Mouse (Mus musculus) v-Abl transformed pro-B cells (cell line): ENCODE results near the gene Samd1.
"Not testable (repeated sequence)": the region's sequence is repeated elsewhere in the genome, so short reads cannot be mapped to it uniquely, and the experiment has no call there.

Source experiments
- in situ Hi-C, 2 experiments: fragments of 400-800 bp; cut with MboI; formaldehyde crosslinking; loops; one replicate each; pipeline ENCODE4 v1.15.1; 2025; ENCODE audit not compliant: unreplicated experiment in 2 of 2

The Samd1 gene

DNA sequence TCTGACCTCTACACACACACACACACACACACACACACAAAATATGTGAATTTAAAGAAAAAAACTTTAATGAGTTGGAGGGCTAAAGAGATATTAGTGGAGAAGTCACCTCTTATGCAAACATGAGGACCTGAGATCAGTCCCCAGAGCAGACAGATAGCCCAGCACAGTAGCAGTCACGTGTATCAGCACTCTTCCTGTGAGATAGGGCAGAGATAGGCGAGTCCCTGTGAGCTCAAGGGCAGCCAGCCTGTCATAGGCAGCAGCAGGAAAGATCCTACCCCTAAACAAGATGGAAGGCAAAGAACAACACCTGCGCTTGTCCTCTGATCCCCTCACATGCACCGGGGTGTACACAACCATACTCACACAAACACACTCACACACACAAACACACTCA, 15.0 kb upstream of the Samd1 start:
- in situ Hi-C loops = no loop called here

DNA sequence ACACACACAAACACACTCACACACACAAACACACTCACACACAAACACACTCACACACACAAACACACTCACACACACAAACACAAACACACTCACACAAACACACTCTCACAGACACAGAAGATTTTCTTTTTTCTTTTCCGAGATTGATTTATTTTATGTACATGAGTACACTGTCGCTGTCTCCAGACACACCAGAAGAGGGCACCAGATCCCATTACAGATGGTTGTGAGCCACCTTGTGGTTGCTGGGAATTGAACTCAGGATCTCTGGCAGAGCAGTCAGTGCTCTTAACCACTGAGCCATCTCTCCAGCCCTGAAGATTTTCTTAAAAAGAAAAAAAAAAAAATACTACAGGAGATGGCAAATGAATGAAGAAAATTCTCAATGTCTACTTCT, 14.2 kb upstream of the Samd1 start:
- in situ Hi-C loops = not testable (repeated sequence)

DNA sequence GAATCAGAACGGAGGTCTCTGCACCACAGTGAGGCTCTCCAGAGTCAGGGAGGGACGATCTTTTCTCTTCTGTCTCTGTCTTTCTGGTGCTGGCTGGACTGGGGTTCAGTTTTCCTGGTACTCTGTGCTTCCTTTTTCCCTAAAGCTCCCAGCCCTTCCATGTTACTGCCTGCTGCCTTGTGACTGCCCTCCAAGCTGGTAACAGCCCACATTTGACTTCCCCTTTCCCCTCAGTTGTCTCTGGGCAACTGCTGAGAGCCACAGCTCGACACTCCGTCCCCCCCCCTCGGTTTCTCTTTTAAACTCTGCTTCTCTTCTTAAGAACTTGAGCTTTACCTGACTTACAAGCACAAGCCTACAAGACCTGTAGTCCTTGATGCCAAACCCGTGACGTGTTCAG, 8.2 kb upstream of the Samd1 start:
- in situ Hi-C loops = no loop called here

DNA sequence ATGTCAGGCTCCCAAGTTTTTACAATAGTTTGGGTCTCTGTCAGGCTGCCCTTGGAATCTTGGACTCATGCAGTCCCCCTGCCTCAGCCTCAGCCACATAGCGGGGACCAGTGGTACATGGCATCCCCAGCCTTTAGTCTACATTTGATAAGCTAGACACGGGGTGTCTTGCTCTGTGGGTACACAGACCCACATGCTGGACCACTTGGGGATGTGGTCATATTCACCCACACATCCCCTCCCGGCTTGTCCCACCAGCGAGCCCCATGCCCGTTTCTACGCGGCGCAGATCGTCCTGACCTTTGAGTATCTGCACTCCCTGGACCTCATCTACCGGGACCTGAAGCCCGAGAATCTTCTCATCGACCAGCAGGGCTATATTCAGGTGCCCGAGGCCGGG, 7.3 kb upstream of the Samd1 start:
- in situ Hi-C loops = no loop called here

DNA sequence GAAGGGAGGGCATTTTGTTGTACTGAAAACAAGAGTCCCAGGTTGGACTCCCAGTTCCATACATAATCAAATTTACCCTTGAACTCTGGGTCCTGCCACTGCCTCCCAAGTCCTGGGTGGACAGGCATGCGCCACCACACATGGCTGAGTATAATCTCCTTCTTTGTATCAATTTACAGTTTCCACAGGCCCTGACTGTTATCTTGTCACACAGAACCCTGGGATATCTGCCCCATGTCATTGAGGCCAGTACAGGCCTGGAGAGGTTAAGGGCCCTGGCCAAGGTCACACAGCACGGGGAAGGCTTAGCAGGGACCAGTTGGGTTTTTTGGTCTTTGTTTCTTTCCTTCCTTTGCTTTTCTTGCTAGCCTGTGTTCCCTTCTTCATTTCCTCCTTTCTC, 5.0 kb upstream of the Samd1 start:
- in situ Hi-C loops = no loop called here

DNA sequence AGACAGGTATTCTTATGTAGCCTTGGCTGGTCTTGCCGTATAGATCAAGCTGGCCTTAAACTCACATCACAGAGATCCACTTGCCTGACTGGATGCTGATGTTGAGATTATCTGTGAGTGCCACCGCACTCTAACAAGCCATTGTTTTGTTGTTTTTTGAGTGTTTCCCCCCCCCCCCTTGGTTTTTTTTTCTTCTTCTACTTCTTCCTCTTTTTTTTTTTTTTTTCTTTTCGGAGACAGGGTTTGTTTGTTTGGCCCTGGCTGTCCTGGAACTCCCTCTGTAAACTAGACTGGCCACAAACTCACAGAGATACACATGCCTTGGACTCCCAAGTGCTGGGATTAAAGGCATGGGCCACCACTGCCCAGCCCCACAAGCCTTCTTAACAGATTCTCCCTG, 3.4 kb upstream of the Samd1 start:
- in situ Hi-C loops = no loop called here

DNA sequence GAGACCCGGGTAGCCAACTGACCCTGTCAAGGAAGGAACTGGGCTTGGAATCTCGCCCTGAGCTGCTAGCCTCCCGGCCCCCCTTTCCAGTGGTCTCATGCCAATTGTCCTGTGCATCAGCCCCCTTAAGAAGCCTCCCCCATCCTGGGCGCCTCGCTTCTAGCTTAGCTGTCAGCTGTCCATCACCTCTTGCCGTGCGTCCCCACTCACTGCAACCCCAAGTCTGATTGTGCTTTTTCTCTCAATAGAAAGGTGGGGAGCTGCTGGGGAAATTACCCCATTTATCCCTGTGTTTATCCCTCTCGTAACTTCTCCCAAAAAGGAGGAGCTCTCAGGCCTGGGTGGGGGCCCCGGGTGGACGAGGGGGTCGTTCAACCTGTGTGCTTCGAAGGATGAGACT, 1.5 kb upstream of the Samd1 start:
- in situ Hi-C loops = no loop called here

DNA sequence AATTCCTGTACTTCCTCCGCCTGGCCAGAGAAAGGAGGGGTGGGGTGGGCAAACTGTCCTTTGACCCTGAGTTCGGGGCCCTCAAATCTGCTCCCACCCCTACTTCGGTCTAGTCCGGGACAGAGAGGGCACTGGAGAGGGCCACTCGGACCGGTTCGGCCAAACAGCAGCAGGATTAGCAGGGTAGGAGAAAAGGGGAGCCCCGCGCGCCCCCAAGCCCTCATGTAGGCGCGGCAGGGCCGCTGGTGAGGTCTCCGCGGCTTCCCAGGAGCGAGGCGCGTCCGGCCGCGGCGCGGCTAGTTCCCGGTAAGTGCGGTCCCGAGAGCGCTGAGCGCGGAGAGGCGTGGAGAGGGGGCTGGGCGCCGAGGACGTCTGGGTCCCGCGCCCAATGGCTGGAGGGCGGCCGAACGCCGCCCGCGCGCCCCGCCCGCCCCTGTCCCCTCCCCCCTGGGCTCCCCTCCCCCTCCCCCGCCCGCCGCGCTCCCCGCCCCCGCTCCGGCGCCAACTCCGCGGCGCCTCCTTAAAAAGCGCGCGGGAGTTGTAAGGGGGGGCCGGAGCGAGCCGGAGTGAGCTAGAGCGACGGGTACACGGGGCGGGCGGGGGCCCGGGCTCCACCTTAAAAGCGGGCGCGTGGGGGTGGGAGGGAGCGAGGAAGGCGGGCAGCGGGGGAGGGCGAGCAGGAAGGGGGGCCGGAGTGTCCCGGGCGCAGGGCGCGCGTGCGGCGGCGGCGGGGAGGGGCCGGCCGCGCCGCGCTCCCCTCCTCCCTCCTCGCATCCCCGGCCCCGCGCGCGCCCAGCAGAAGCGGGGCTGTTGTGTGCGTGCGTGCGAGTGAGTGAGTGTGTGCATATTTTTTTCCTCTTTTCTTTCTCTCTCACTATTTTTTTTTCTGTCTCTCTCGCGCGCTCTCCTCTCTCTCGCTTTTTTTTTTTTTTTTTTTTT, 636 bp upstream of the Samd1 start:
- in situ Hi-C loops = no loop called here

DNA sequence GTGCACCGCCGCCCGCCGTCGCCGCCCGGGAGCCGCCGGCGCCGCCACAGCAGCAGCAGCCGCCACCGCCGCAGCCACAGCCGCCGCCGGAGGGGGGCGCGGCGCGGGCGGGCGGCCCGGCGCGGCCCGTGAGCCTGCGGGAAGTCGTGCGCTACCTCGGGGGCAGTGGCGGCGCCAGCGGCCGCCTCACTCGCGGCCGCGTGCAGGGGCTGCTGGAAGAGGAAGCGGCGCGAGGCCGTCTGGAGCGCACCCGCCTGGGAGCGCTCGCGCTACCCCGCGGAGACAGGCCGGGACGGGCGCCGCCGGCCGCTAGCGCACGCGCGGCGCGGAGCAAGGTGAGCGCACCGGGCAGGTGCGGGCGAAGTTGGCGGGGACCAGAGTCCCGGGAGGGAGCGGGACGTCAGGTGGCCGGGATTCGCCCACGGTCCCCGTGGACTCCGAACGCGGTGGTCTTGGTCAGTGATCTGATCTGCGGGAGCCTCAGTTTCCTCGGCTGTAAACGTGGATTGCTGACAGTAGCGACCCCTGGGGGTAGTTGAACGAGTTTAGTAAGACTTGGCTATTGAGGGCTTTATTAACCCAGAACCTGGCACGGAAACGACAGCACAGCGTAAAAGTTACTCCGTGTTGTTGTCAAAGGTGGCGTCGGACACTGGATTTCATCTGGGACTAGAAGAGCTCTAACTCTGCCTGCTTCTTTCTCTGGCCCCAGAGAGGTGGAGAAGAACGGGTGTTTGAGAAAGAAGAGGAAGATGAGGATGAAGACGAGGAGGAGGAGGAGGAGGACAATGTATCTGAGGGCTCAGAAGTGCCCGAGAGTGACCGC, 972 bp downstream of the Samd1 start:
- in situ Hi-C loops = no loop called here

DNA sequence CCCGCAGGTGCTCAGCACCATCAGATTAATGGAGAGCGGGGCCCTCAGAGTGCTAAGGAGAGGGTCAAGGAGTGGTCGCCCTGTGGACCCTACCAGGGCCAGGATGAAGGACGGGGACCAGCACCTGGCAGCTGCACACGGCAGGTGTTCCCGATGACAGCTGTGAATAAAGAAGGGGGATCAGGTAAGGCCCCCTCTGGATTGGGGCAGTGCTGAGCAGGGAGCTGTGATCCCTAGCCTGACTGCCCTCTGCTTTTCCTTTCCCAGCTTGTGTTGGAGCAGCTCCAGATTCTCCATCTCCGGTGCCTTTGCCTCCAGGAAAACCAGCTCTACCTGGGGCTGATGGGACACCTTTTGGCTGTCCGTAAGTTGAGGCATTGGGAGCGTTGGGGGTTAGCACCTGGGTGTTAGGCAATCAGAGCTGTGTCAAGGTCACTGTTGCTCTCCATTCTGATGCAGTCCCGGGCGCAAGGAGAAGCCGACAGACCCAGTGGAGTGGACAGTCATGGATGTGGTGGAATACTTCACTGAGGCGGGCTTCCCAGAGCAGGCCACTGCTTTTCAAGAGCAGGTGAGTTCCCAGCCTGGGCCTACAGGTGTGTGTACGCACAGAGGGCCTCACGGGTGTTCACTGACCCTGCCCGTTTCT, 1.7 kb downstream of the Samd1 start:
- in situ Hi-C loops = no loop called here

DNA sequence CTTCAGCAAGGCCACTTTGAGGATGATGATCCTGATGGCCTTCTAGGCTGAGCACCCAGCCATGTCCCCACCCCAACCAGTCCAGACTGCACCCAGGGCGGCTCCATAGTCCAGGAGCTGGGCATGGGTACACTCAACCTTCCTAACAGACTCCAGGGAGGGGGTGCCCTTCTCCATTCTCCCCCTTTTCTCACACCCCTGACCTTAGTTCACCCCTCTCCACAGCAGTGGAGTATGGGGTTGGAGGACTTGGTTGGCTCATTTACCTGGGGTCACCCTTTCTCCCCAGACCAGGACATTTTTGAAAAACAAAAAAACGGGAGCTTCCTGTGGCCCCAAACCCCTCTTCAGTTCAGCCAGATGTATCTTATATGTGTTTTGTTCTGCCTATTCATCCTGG, 2.4 kb downstream of the Samd1 start:
- in situ Hi-C loops = no loop called here

DNA sequence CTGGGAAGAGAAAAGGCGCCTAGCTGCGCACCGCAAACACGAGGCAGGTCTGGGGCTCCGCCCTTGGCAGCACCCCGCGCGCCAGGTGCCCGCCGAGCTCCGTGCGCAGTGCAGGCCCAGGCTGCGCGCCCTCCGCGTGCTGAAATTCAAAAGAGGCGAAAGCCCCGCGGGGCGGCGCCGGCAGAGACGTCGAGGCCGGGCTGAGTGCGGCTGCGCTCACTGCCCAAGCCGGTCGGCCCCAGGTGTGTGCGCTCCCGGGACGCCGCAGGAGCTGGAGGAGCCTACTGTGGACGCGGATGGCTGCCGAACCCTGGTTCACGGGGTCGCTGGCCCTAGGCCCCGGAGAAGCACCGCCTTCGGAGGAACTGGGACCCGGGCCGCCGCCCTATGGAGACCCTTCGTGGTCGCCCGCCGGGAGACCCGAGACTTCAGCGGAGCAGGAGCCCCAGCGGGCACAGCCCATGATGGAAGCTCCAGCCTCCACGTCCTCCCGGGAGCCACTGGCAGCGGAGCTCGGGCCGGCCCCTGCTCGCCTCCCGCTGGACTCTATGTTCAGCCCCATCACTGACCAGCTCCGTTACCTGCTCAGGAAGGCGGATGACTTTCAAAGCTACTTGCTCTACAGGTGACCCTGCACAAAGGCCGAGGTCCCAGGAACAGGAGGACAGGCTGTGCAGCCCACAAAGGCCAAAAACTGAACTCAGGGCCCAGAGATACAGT, 4.0 kb downstream of the Samd1 start, which contains the start of gene 1700067K01Rik:
Gene 1700067K01Rik, plus strand, starts transcription at position 222 of the 720 bp plus-strand sequence.
- in situ Hi-C loops = no loop called here

DNA sequence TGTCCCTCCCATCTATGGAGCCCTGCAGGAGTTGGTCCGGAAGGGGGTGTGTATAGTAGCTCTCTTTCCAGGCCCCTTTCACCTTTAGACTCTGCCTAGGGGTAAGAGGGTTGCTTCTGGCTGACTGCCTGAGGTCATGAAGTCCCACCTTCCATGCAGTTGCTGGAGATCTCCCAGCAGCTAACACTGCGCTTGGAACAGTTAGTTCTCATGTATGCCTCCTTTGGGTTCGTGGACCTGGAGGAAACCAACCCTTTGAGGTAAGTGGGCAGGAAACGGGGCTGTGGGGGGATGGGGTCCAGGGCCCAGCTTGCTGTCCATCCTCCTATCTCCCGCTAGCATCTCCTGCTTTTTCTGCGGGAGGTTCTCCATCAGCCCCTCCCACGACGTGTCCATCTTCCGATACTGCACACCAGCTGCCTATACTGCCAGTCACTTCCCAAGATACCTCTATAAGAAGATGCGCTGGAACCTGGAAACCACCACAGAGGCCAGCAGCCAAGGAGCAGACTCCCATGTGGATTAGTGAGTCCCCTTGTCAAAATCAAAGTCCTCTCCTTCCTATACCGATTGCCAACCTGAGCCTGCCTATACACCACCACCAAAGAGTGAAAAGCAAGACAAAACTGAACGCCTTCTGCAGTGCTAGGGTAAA, 5.6 kb downstream of the Samd1 start:
- in situ Hi-C loops = no loop called here

DNA sequence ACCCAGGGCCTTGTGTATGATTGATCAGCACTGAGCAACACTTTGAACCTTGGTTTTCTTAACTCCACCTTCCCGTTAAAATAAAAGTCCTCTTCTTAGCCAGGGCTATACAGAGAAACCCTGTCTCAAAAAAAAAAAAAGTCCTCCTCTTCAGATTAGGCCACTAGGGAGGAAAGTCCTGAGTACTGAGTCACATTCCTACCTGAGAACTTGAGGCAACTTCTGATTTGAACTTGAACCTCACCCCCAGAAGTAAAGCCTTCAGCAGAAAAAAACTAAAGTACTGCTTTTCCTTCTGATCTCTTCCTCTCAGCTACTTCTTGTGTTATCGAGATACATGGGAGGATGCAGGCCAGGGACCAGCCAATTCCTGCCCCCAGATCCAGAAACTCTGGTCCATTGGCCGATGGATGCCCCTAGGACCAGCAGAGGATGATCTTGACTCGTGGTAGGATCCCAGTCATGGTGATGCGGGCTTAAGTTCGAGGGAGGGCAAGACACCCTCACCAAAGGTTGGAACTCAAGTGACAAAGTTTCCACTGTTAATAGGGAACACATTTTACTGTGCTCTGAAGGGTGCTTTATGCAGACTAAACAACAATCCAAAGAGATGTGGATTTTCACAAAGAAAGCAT, 6.3 kb downstream of the Samd1 start:
- in situ Hi-C loops = no loop called here

DNA sequence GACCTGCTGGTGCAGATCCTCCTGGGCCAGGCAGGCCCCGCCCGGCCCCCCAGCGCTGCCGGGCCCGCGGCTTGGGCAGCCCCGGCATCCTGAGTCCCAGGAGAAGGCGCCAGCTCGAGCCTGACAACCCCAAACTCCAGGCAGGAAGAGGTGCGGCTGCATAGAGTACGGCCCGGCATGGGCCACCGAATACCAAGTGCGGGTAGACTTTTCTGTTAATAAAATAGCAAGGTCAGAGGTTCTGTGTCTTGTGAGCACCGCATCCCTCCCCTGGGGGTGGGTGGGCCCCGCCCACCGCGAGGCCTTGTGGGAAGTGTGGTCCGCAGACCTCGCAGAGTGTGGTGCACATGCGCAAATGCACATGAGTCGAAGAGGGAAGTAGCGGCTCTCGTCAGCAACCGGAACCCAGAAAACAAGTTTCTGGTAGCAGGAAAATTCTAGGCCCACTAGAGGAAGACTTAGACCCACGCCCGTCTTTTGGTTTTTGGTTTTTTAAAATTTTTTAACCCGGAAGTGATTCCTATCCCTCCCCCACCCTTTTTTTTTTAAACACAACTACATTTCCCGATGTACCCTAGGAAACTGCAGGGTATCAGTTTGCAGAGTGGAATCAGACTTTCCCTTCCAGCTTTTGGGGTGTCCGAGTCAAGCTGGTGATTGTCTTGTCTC, 7.2 kb downstream of the Samd1 start:
- in situ Hi-C loops = no loop called here

DNA sequence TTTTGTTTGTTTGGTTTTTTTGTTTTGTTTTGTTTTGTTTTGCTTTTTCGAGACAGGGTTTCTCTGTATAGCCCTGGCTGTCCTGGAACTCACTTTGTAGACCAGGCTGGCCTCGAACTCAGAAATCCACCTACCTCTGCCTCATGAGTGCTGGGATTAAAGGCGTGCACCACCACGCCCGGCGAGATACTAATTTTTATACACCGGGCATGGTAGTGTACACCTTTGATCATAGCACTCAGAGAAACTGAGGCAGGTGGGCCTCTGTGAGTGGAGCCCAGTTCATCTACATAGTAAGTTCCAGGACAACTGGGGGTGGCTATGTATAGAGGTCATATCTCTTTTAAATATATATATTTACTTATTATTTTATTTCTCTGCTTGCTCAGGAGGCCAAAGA, 8.0 kb downstream of the Samd1 start:
- in situ Hi-C loops = not testable (repeated sequence)

DNA sequence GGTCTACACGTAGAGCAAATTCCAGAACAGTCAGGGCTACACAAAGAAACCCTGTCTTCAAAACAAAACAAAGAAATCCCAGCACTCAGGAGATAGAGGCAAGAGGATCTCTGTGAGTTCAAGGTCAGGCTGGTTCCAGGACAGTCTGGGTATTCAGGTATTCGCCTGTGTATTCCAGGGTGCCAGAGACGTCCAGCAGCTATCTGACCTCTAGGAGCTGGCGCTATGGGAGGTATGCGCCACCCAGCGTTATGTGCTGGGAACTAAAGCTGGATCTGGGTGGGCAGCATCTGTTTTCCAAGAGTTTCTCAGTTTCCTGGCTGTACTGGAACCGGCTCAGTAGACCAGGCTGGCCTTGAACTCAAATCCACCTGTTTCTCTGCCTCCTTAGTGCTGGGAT, 10.9 kb downstream of the Samd1 start:
- in situ Hi-C loops = no loop called here

DNA sequence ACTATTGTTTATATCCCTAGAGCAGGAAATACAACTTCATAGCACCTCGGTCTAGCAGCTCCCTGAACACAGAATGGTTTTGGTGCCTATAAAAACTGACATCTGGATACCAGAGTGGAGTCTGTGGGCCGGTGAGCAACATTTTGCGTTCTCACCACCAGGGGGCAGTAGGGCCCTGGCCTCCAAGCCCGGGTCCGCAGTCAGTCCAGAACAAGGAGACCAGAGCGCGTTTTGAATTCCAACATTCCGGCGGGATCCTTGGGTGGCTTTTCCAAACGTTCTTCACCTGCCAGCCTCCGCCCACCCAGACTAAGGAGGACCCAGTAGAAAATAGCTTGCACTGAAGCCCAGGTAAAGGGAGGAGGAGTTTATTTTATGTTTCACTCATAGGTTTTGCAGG, 12.4 kb downstream of the Samd1 start:
- in situ Hi-C loops = no loop called here
